Mouse (Mus musculus) myocyte (in vitro differentiated cells): ENCODE measurements around the gene Vps50.

Source experiments
- CEBPB ChIP-seq: IDR thresholded peaks from 2 replicates; pipeline ENCODE4 v1.6.1; 2011; ENCODE audit warnings: mild to moderate bottlenecking, moderate library complexity; ENCODE audit not compliant: poor library complexity, insufficient read depth, severe bottlenecking
- E2F4 ChIP-seq: IDR thresholded peaks from one replicate; pipeline ENCODE4 v1.6.1; 2011; ENCODE audit warnings: mild to moderate bottlenecking, control low read depth, moderate library complexity; ENCODE audit not compliant: insufficient read depth
- MYOG ChIP-seq, 3 experiments: IDR thresholded peaks; one replicate each; pipeline ENCODE4 v1.6.1; 2011; ENCODE audit warnings: control low read depth in 2 of 3, low read depth in 2 of 3, mild to moderate bottlenecking in 2 of 3; ENCODE audit not compliant: insufficient read length in 2 of 3, control insufficient read depth in 1 of 3, insufficient read depth in 1 of 3
- POLR2A ChIP-seq: IDR thresholded peaks from one replicate; pipeline ENCODE4 v1.6.1; 2011; ENCODE audit warnings: low read depth, mild to moderate bottlenecking, control low read depth, moderate library complexity; ENCODE audit not compliant: insufficient read length
- POLR2AphosphoS2 ChIP-seq: IDR thresholded peaks from one replicate; pipeline ENCODE4 v1.6.1; 2011; ENCODE audit warnings: low read depth, control low read depth; ENCODE audit not compliant: insufficient read length
- REST ChIP-seq: IDR thresholded peaks from one replicate; pipeline ENCODE4 v1.6.1; 2011; ENCODE audit warnings: mild to moderate bottlenecking, control low read depth, moderate library complexity; ENCODE audit not compliant: insufficient read depth, insufficient read length
- SRF ChIP-seq: IDR thresholded peaks from one replicate; pipeline ENCODE4 v1.6.1; 2011; ENCODE audit warnings: low read depth; ENCODE audit not compliant: control insufficient read depth, insufficient read length
- TCF12 ChIP-seq: IDR thresholded peaks from one replicate; pipeline ENCODE4 v1.6.1; 2011; ENCODE audit warnings: mild to moderate bottlenecking, control low read depth; ENCODE audit not compliant: poor library complexity, insufficient read depth, severe bottlenecking
- USF1 ChIP-seq: IDR thresholded peaks from one replicate; pipeline ENCODE4 v1.6.1; 2011; ENCODE audit warnings: low read depth, mild to moderate bottlenecking, control low read depth, moderate library complexity

- no peak for TF ChIP-seq POLR2A
- TF ChIP-seq REST = no peak
- TF ChIP-seq SRF = no peak
- TF ChIP-seq MYOG (IDR thresholded peaks at IDR 0.05; ENCODE audit: control insufficient read depth in 1 of 3, insufficient read depth in 1 of 3, insufficient read length in 2 of 3, low read depth in 2 of 3) = no peak
- no peak for TF ChIP-seq POLR2AphosphoS2
- no peak for TF ChIP-seq CEBPB
- TF ChIP-seq USF1 = no peak
- TF ChIP-seq E2F4 = no peak
- no peak for TF ChIP-seq TCF12
Measured at GRCm38 (mm10) chr6:3479853-3480252, 18.3 kb upstream of the Vps50 start.
